Mouse (Mus musculus) liver, embryonic 12.5 days (tissue): ENCODE data around the gene Plin5. TPM values are rescaled to one million over a fixed set of nuclear protein-coding genes. Genes with fewer than 3 reads are reported as not detected.

Source experiments
- ATAC-seq: fragments of 200-750 bp; cut with Nextera tagmentation; 2 replicates; pipeline ENCODE4 v1.8.0; 2017; ENCODE audit warnings: moderate number of reproducible peaks, mild to moderate bottlenecking, moderate library complexity
- H3K27ac ChIP-seq: fragments of 300-500 bp; sonication (generic); 2 replicates; pipeline ENCODE4 v1.5.1; 2016; ENCODE audit warnings: mild to moderate bottlenecking
- H3K27me3 ChIP-seq: fragments of 300-500 bp; sonication (generic); replicated peaks from 2 replicates; pipeline ENCODE4 v1.6.1; 2016; ENCODE audit warnings: mild to moderate bottlenecking, moderate library complexity
- H3K36me3 ChIP-seq: fragments of 300-500 bp; sonication (generic); 2 replicates; pipeline ENCODE4 v1.6.1; 2016; ENCODE audit warnings: mild to moderate bottlenecking, moderate library complexity
- H3K4me1 ChIP-seq: fragments of 300-500 bp; sonication (generic); 2 replicates; pipeline ENCODE4 v1.6.1; 2016
- H3K4me2 ChIP-seq: fragments of 300-500 bp; sonication (generic); 2 replicates; pipeline ENCODE4 v1.6.1; 2016; ENCODE audit warnings: mild to moderate bottlenecking, moderate library complexity
- H3K4me3 ChIP-seq: fragments of 300-500 bp; sonication (generic); 2 replicates; pipeline ENCODE4 v1.5.1; 2016; ENCODE audit warnings: mild to moderate bottlenecking, moderate library complexity
- H3K9ac ChIP-seq: fragments of 300-500 bp; sonication (generic); 2 replicates; pipeline ENCODE4 v1.6.1; 2016; ENCODE audit warnings: mild to moderate bottlenecking, moderate library complexity
- H3K9me3 ChIP-seq: fragments of 300-500 bp; sonication (generic); replicated peaks from 2 replicates; pipeline ENCODE4 v1.6.1; 2016; ENCODE audit warnings: mild to moderate bottlenecking, moderate library complexity
- WGBS: fragments of 180-500 bp; shearing (Covaris S2); methylation state at CpG from one replicate; pipeline ENCODE4 v1.1.7; 2016; ENCODE audit not compliant: insufficient replicate concordance; 5-methylcytosine and 5-hydroxymethylcytosine counted together
- polyA plus RNA-seq: library from polyadenylated mRNA; unstranded; fragments of >200 nt; fragmentation: Nextera tagmentation; extraction: Ambion mirVana; gene quantifications from 2 replicates; pipeline ENCODE4 v1.2.1, GENCODE M21; 2016

The Plin5 gene
- 0.25 and 0.38 TPM in 2 replicates for polyA plus RNA-seq

DNA sequence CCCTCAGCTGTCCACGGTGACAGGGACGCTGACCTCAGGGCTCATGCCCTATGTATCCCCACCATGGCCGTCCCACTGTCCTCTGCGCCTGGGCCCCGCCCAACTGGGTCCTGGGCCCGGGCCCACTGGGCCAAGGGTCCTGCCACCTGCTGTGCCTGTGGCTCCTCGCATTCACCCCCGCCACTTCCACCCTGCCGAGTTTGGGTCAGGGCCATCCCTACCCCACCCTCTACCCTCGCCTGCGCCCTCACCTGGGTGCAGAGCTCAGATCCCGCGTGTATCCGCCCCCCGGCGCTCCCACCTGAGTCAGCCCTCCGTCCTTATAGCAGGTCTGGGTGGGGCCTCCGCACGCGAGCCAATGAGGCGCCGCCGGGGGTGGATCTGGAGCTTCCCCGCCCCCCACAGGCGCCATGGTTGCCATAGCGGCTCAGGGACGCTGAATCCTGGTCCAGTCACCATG, at the start of gene Plin5:
Plin5 (minus strand) TSS at position 346 of the 460 bp plus-strand sequence.
- Histone ChIP-seq H3K27me3 (peaks cover 77% of the 10 kb centered on the region), H3K9ac (peak within 1 kb of the TSS; percentile 36; the same call in 1 of the 2 replicates), H3K27ac (no peak within 1 kb of the TSS), H3K4me2 (peak within 1 kb of the TSS; percentile 68), H3K4me1 (peaks cover 21% of the 10 kb centered on the region), H3K9me3 (peaks cover under 1% of the 10 kb centered on the region; the same call in 1 of the 2 replicates), H3K4me3 (peak within 1 kb of the TSS; percentile 41), H3K36me3 (no peaks in the 10 kb centered on the region)
- ATAC-seq, result peak; percentile 47
- WGBS, result 1% methylated on average over 27 of the region's 27 CpGs

DNA sequence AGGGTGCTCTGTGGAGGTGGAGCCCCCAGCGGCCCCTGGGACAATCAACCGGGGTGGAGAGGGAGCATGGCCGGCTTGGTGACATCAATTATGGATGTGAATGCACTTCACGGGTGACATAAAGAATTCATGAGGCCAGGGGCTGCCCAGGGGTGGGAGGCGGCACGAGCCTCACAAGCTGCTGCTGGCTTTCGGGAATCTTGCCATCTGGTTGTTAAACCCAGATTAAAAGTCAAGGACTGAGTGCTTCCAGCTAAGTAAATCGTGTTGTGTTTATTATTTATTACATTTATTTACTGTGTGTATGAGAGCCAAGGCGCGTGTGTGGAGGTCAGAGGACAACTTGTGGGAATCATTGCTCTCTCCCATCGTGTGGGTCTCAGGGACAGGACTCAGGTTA, 48.3 kb upstream of the Plin5 start:
- H3K27ac ChIP-seq, result no peak overlapping the region
- H3K27me3 ChIP-seq, result peaks cover 6% of the 10 kb centered on the region
- H3K9ac ChIP-seq, result no peak overlapping the region
- H3K36me3 ChIP-seq, result no peaks in the 10 kb centered on the region
- H3K4me1 ChIP-seq, result peaks cover 38% of the 10 kb centered on the region
- no peaks in the 10 kb centered on the region for H3K9me3 ChIP-seq
- ATAC-seq, result no peak
- 70% methylated on average over 11 of the region's 11 CpGs for WGBS
- no peak overlapping the region for H3K4me2 ChIP-seq
- H3K4me3 ChIP-seq, result no peak overlapping the region

DNA sequence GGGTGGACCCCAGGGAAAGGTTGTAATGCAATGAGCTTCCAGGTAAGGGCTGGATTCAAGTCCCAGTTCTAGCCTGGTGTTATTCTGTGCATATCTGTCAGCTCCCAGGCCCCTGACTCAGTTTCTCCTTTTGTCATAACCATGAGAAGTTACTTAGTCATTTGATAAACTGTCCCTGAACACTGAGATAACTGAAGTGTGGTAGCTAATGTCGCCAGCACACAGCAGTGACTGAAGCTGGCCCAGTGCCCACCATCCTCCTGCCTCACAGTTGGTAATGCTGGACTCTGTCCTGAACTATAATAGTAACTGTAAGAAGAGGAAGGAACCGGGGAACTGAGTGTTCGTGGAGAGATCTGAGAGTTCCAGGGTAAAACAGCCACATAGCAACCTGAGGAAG, 47.1 kb upstream of the Plin5 start:
- H3K36me3 ChIP-seq, result no peaks in the 10 kb centered on the region
- 46% methylated on average over 3 of the region's 3 CpGs for WGBS
- H3K4me3 ChIP-seq, result no peak overlapping the region
- no peak for ATAC-seq
- H3K9me3 ChIP-seq, result no peaks in the 10 kb centered on the region
- no peak overlapping the region for H3K4me2 ChIP-seq
- H3K4me1 ChIP-seq, result peaks cover 36% of the 10 kb centered on the region
- H3K27ac ChIP-seq, result no peak overlapping the region
- H3K27me3 ChIP-seq, result peaks cover 6% of the 10 kb centered on the region
- H3K9ac ChIP-seq, result no peak overlapping the region

DNA sequence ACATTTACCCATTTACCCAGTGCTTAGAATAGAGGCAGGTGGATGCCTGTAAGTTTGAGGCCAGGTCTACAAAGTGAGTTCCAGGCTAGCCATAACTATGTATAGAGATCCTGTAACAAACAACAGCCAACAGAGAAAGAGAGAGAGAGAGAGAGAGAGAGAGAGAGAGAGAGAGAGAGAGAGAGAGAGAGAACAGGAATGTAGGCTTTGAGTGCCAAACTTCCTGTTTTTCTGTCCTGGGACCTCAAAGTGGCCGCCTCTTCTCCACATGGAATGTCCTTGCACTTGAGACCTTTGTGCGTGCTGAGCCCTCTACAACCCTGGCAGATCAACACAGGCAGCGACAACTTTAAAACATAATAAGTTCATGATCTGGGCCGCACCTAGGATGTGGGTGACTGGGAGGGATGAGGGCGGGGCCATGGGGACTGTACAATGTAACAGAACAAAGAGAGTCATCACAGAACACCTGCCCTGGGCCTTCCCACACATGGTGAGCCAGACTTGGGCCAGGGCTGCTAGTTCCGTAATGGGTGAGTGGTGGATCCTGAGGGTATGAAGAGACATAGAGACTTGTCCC, 46.2 kb upstream of the Plin5 start:
- Histone ChIP-seq H3K27me3 (peaks cover 15% of the 10 kb centered on the region), H3K27ac (no peak overlapping the region), H3K36me3 (no peaks in the 10 kb centered on the region), H3K9me3 (no peaks in the 10 kb centered on the region), H3K4me1 (peaks cover 38% of the 10 kb centered on the region), H3K9ac (no peak overlapping the region), H3K4me2 (peak overlapping the region; percentile 79), H3K4me3 (no peak overlapping the region)
- 67% methylated on average over 6 of the region's 6 CpGs for WGBS
- no peak for ATAC-seq

DNA sequence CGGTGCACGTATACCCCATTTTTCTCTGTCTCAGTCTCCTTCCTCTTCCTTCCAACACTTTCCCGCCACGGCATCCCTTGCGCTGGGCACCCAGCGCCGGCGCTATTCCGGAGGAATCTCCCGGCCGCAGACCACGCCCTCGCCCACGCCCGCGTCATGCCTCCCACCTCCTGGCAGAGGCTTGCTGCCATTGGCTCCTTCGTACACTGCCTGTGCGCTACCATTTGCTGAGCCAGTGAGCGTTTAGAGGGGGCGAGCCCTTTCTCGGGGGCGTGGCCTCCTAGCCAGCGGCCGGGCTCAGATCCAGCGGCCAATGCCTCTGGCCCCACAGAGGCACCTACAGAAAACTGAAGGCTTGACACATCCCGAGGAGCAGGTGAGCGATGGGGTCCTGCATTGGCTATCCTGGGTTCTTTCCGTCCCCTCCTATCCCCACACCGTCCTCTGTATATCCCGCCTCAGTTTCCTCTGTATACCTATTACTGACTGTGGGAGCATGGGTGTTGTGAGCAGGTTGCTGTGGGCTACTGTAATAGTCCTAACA, 44.9 kb upstream of the Plin5 start, which contains the start of gene Tnfaip8l1:
Tnfaip8l1 (plus strand) TSS at position 247 of the 544 bp plus-strand sequence.
- peaks cover 38% of the 10 kb centered on the region for H3K4me1 ChIP-seq
- no peak within 1 kb of the TSS for H3K27ac ChIP-seq
- 2% methylated on average over 30 of the region's 30 CpGs for whole genome bisulfite sequencing
- peaks cover 28% of the 10 kb centered on the region for H3K27me3 ChIP-seq
- H3K9me3 ChIP-seq, result no peaks in the 10 kb centered on the region
- peak; percentile 96 for ATAC-seq
- H3K4me2 ChIP-seq, result peak within 1 kb of the TSS; percentile 79
- H3K36me3 ChIP-seq, result no peaks in the 10 kb centered on the region
- H3K9ac ChIP-seq, result peak within 1 kb of the TSS; percentile 61
- peak within 1 kb of the TSS; percentile 51 for H3K4me3 ChIP-seq

DNA sequence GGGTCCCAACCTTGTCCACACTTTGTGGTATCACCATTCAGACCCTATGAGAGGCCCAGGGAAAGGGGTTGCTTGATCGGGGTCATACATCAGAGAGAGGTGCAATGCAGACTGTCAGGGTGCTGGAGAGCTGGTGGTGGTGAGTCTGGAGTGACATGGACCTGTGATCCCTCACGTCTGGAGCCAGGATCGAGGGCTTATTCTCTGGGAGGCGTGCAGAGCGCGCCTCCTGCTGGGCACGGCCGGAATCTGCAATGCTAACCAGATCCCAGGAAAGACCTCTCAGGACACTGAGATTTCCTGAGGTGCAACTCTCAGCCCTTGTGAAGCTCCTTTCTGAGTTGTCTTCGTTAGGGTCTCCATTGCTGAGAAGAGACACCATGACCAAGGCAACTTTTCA, 42.3 kb upstream of the Plin5 start:
- H3K9me3 ChIP-seq, result no peaks in the 10 kb centered on the region
- H3K9ac ChIP-seq, result no peak overlapping the region
- H3K36me3 ChIP-seq, result no peaks in the 10 kb centered on the region
- H3K27me3 ChIP-seq, result peaks cover 54% of the 10 kb centered on the region
- no peak overlapping the region for H3K27ac ChIP-seq
- 2% methylated on average over 9 of the region's 9 CpGs for WGBS
- H3K4me3 ChIP-seq, result no peak overlapping the region
- no peak overlapping the region for H3K4me2 ChIP-seq
- ATAC-seq, result no peak
- H3K4me1 ChIP-seq, result peaks cover 36% of the 10 kb centered on the region

DNA sequence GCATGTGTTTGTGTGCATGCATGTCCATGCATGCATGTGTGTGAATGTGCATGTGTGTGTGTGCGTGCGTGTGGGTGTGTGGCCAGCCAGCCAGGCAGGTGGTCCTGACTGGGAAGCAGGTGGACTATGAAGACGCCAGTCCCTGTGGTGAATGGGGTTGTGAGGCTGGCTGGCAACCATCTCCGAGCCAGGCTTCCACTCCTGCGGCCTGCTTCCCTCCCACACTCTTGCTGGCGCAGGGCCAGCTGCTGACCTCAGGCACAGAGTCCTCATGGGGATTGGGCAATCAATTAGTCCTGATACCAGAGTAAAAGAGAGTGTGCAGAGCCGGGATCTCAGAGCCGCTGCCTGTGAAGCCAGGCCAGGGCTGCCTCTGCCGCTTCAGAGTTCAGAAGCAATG, 36.2 kb upstream of the Plin5 start:
- Histone ChIP-seq H3K9ac (no peak overlapping the region), H3K9me3 (no peaks in the 10 kb centered on the region), H3K4me3 (no peak overlapping the region), H3K36me3 (no peaks in the 10 kb centered on the region), H3K27ac (no peak overlapping the region), H3K27me3 (peaks cover 88% of the 10 kb centered on the region), H3K4me2 (no peak overlapping the region), H3K4me1 (no peaks in the 10 kb centered on the region; the same call in 1 of the 2 replicates)
- 45% methylated on average over 9 of the region's 9 CpGs for WGBS
- ATAC-seq, result peak; percentile 57; the same call in 1 of the 2 replicates

DNA sequence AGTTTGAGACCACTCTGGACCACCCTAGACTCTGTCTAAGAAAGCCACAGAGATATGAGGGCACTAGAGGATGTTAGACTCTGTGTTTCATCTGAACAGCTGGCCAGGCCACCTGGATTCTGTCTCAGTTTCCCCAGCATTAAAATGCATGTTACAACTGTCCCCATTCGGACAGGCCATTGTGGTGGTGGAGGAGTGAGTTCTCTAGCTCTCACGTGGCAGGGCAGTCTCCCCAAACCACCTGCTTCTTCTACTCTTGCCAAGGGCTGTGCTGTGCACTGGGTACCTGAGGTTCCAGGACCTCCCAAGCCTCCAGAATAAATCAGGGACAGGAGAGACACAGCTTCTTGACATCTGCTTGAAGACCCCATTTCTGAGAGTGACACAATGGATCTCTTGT, 32.5 kb upstream of the Plin5 start:
- 30% methylated on average over 2 of the region's 2 CpGs for WGBS
- no peak for ATAC-seq
- no peaks in the 10 kb centered on the region; the same call in 1 of the 2 replicates for H3K4me1 ChIP-seq
- H3K4me2 ChIP-seq, result no peak overlapping the region
- no peak overlapping the region for H3K27ac ChIP-seq
- H3K36me3 ChIP-seq, result no peaks in the 10 kb centered on the region
- H3K9ac ChIP-seq, result no peak overlapping the region
- no peak overlapping the region for H3K4me3 ChIP-seq
- H3K27me3 ChIP-seq, result peaks cover 88% of the 10 kb centered on the region
- no peaks in the 10 kb centered on the region for H3K9me3 ChIP-seq

DNA sequence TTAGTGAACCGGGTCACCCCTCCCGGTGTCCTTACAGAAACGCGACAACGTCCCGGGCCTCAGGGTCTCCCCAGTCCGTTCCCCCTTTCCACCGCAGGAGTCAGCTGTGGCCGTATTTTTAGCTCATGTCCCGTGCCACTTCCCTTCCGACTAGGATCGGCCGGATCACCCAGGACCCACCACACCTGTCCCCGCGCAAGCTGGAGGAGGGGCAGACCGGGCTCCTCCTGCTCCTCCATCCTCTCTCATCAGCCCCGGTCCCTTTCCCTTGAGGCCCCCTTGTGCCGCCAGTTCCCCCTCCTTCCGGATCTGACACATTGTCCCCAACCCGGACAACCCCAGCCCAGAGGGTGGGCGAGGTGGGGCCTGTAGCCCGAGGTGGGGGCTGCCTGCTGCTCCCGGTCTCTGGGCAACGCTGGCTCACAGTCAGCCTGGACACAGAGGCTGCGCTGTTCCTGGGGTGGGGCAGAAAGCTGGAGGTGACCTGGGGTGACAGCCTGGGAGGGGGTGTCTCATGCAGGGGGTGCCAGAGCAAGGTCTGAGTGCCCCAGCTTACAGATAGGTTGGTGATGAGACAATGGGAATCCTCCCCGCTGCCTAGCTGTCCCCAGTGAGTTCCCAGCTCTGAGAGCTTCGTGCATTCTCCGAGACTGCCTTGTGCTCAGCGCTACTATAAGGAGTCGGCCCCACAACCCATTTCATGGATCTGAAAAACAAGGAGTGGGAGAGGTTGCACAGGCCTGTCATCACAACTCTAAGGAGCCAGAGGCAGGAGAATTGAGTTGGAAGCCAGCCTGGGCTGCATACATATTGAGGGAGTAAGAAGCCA, 31.6 kb upstream of the Plin5 start:
- no peak overlapping the region; the same call in 1 of the 2 replicates for H3K4me3 ChIP-seq
- no peak for ATAC-seq
- WGBS, result 4% methylated on average over 30 of the region's 30 CpGs

DNA sequence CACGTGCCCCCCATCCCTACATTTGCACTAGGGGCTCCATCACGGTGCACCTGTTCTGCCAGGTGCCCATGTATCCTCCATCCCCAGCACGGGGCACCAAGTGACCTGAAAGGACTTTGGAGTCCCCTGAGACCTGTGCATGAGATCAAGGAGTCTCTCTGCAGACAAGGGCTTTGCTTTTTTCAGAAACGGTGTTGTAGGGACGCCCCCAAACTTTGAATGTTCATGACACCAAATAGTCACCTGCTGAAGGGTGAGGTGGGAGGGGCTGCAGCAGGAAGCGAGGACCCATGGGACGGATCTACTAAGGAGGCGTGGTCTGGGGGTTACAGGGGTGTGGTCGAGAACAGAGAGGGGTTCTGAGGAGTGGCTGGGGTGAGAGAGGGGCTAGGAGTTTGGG, 30.9 kb upstream of the Plin5 start:
- no peaks in the 10 kb centered on the region for H3K36me3 ChIP-seq
- no peak for ATAC-seq
- no peak overlapping the region for H3K4me3 ChIP-seq
- H3K27me3 ChIP-seq, result peaks cover 89% of the 10 kb centered on the region
- WGBS, result 19% methylated on average over 9 of the region's 9 CpGs
- H3K4me2 ChIP-seq, result no peak overlapping the region
- no peak overlapping the region for H3K27ac ChIP-seq
- H3K9ac ChIP-seq, result no peak overlapping the region
- no peaks in the 10 kb centered on the region; the same call in 1 of the 2 replicates for H3K4me1 ChIP-seq
- H3K9me3 ChIP-seq, result no peaks in the 10 kb centered on the region

More for the DNA sequence above, 31.6 kb upstream of the Plin5 start:
- Histone ChIP-seq H3K4me2 (peak overlapping the region; percentile 19; the same call in 1 of the 2 replicates), H3K27me3 (peaks cover 89% of the 10 kb centered on the region), H3K27ac (no peak overlapping the region), H3K9ac (no peak overlapping the region), H3K4me1 (no peaks in the 10 kb centered on the region; the same call in 1 of the 2 replicates), H3K9me3 (no peaks in the 10 kb centered on the region), H3K36me3 (no peaks in the 10 kb centered on the region)

DNA sequence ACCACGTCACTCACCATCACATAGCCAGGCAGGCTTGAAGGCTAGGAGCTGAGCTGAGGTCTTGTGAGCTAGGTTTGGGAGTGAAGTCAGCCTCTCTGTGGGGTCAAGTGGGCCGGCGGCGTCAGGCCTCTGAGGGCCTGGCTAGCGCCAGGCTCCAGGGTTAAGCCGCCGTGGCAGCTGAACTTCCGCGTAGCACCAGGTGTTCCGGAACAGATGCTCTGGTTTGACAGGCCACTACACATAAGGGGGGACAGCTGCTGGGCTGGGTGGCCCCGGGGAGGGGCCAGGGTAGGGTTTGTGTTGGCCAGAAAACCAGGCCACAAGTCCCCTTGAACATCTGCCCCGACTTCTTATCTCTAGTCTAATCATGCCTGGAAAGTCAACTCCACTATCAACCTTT, 30.0 kb upstream of the Plin5 start:
- Histone ChIP-seq H3K27me3 (peaks cover 92% of the 10 kb centered on the region), H3K9me3 (no peaks in the 10 kb centered on the region), H3K4me3 (no peak overlapping the region), H3K4me1 (peaks cover 1% of the 10 kb centered on the region), H3K9ac (no peak overlapping the region), H3K4me2 (no peak overlapping the region), H3K27ac (no peak overlapping the region), H3K36me3 (no peaks in the 10 kb centered on the region)
- ATAC-seq, result no peak
- WGBS, result 57% methylated on average over 12 of the region's 12 CpGs

DNA sequence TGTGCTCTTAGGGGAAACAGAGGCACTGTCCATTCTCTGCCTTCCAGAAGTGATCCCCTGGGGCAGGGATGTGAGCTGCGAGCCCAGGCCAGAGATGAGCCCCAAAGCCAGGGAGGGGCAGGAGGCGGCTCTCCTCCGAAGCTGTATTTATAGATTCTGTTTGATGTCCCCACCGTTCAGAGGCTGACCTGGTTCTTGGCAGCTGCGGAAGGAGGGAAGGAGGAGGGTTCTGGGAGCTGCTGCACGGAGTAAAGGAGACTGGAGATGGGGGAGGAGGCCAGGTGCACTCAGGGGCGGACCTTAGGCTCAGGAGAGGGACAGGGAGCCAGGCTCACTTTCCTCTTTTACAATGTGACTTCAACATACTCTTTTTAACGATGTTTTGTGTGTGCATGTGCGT, 28.7 kb upstream of the Plin5 start:
- no peaks in the 10 kb centered on the region for H3K9me3 ChIP-seq
- H3K27me3 ChIP-seq, result peaks cover 100% of the 10 kb centered on the region
- no peak overlapping the region for H3K4me2 ChIP-seq
- no peaks in the 10 kb centered on the region for H3K36me3 ChIP-seq
- WGBS, result 25% methylated on average over 9 of the region's 9 CpGs
- H3K27ac ChIP-seq, result no peak overlapping the region
- no peak for ATAC-seq
- no peak overlapping the region for H3K4me3 ChIP-seq
- H3K9ac ChIP-seq, result no peak overlapping the region
- peaks cover 14% of the 10 kb centered on the region for H3K4me1 ChIP-seq
